Mouse (Mus musculus): ENCODE measurements around the gene Hira.
"Not testable (repeated sequence)": the region's sequence is repeated elsewhere in the genome, so short reads cannot be mapped to it uniquely, and the experiment has no call there.

The Hira gene

GRCm38 (mm10) chr16:18876442-18877308 is at the start of gene Hira, which contains the start of gene Mrpl40:
Hira (plus strand) TSS chr16:18877037.
Mrpl40 (minus strand) TSS chr16:18876862.
- DNase-seq = peak; percentile 96 to 98

GRCm38 (mm10) chr16:18828630-18829029 is 48.2 kb upstream of the Hira start:
- no peak for DNase-seq

DNA sequence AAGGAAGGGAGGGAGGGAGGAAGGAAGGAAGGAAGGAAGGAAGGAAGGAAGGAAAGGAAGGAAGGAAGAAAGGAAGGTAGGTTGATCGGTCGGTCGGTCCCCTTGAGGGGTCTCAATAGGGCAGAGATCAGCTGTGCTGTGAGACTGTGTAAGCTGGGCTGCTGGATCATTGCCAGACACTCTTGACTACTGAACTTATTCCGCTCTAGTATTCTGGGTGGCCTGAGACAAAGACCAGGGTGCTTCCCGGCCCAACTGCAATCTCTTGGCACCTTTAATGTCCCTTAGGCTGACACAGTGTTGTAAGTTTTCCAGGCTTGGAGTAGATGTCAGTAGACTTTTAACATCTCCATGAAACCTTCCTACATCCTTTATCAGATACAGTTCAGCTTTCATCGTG is 47.7 kb upstream of the Hira start:
- DNase-seq = no peak

- no peak for DNase-seq
Observed at GRCm38 (mm10) chr16:18833486-18833885, 43.4 kb upstream of the Hira start.

- DNase-seq = no peak
Observed at GRCm38 (mm10) chr16:18836073-18836467, 40.8 kb upstream of the Hira start.

DNA sequence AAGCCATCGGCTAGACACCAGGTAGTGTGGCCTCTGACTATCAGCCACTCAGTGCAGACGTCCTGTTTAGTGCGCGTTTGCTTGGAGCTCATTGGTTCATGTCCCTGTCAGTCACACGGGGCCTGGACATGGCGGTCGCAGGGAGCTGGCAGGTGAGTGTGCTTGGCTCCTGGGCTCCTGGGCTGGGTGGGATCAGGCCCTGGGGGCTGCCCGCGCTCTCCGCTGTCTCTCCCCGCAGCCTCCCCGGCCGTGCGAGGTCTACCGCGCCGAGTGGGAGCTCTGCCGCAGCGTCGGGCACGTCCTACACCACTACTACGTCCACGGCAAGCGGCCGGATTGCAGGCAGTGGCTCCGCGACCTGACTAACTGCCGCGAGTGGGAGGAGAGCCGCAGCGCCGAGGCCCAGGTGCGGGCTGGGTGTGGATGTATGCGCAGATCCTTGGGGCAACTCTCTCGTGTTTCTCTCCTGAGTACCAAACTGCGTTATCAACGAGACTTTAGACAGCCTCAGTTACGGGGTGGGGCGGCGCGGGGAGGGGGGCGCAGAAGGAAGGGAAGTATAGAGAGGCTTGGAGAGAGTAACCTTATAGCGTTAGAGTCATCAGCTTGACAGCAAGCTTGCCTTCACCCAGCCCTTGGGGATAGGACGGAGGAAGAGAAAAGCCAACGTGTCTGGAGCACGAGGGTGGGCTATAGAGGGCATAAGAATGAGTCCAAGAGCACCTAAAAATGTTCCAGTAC is 40.2 kb upstream of the Hira start, which contains the start of the genes 2510002D24Rik and Gm28539:
Gene 2510002D24Rik (plus strand): TSS at position 111 of the 741 bp plus-strand sequence.
Gene Gm28539 (plus strand): TSS at position 117 of the 741 bp plus-strand sequence.
- DNase-seq = peak; percentile 95

DNA sequence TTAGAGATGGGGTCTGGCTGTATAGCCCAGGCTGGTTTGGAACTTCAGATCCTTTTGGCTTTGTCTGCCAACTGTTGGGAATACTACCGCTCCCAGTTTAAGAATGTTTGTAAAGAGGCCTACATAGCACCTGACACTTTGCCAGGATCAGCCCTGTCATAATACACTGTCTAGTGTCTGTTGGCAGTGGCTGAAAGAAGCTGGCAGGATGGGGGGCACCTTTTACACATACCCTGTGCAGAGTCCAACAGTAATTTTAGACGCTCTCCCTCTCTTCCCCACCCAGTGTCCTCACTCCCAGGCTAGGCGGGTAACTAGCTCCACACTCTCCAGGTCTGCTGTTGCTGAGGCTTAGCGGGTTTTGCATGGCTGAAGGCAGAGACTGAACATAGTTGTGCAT is 38.5 kb upstream of the Hira start:
- no peak for DNase-seq

DNA sequence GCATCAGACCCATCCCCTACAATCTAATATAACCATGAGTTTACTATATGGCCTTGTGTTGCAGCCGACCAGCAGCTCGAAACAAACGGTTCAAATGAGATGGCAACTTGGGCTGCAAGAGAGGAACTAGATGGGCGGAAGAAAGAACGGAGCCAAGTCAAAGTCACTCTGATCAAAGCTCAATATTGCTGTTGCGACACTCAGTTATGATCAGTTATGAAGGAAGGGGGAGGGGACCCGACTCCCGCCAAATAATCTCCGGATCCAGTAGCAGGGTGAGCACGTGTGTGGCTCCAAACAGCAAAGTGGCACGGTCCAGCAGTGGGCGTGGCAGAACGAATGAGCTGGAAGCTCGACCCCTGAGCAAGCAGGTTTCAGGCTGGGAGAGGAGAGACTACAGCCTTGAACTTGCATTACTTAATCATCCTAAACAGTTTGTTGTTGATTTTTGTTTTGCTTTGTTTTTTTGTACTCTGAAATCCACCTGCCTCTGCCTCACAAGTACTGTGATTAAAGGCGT is 30.5 kb upstream of the Hira start:
- no peak for DNase-seq

DNA sequence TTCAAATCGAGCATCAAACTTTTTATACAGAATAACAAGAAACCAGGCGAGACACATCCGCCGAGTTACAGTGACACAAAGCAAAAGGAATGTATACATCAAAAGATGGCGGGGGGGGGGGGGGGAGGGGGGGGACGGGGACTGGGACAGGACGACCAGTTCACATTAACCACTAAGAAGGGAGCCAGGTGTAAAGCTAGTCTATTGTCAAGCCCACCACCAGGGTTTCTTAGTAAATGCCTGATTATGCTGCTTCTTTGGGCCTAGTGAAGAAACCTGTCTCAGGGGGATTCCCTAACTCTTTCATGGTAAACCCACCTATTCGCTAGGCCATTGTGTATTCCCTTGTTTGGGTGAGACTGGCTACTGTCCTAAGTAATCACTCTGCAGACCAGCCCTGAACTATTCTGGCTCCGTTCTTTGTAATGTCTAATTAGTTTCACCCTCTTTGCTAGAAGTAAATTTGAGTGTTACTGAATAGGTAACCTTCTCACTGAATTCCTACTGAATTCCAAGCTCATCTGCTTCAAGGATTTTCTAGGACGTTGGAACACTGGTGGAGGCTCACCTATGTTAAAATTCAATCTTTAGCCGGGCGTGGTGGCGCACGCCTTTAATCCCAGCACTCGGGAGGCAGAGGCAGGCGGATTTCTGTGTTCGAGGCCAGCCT is 27.2 kb upstream of the Hira start:
- not testable (repeated sequence) for DNase-seq

DNA sequence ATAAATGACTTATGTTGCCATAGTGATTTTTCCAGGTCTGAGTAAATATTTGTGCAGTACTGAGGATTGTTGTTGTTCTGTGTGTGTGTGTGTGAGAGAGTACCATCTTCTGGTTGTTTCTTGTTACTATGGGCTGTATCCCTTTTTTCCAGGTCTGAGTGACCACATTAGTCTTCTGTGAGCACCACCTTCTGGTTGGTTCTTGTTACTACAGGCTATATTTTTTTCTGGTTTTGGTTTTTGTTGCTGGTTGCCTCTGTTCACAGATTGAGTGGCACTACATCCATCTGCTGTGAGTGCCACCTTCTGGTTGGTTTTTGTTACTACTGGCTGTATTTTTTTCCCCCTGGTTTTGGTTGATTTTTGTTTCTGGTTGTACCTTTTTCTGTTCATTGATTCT is 18.3 kb upstream of the Hira start:
- DNase-seq = peak in 1 of 2 experiments; percentile 56

- no peak for DNase-seq
Observed at GRCm38 (mm10) chr16:18860186-18860585, 16.7 kb upstream of the Hira start.

DNA sequence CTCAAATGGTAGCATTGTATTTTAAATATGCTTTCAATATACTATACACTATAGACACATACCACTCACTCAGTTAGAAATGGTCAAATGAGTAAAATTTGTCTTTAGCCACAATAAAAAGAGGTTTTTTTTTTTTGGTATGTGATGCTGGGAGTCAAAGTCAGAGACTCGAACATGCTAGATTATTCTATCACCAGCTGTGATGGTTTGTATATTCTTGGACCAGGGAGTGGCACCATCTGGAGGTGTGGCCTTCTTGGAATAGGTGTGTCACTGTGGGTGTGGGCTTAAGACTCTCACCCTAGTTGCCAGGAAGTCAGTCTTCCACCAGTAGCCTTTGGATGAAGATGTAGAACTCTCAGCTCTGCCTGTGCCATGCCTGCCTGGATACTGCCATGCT is 6.3 kb upstream of the Hira start:
- DNase-seq = not testable (repeated sequence)

GRCm38 (mm10) chr16:18876091-18876441 is 771 bp upstream of the Hira start:
- DNase-seq = no peak

DNA sequence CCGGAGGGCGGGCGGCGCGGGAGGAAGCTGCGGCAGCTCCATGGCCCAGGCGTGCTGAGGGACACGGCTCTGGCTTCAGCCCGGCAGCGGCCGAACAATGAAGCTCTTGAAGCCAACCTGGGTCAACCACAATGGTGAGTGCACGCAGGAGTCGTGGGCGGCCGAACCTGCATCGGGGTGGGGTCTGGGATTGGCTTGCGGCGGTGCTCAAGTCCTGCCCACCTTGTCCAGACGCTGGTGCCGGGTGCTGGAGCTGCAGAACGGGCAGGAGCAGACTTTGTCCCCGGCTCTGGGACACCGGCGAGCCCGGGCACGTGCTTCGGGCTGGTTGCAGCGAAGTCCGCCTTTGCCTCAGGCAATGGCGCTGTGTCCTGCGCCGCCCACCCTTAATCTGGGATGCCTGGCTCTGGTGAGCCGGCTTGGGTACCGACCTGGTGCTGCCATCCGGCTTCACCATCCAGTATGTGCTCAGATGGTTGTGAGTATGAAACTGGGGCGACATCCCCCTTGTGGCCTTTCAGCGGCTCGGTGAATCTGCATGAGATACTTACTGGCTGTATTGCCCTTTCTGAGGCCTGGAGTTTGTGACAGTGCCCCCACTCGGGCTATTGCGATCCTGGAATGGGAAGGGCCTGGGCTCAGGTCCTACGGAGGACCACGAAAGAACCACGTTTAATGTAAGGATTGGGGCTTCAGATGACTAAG is 701 bp downstream of the Hira start:
- peak; percentile 71 for DNase-seq

DNA sequence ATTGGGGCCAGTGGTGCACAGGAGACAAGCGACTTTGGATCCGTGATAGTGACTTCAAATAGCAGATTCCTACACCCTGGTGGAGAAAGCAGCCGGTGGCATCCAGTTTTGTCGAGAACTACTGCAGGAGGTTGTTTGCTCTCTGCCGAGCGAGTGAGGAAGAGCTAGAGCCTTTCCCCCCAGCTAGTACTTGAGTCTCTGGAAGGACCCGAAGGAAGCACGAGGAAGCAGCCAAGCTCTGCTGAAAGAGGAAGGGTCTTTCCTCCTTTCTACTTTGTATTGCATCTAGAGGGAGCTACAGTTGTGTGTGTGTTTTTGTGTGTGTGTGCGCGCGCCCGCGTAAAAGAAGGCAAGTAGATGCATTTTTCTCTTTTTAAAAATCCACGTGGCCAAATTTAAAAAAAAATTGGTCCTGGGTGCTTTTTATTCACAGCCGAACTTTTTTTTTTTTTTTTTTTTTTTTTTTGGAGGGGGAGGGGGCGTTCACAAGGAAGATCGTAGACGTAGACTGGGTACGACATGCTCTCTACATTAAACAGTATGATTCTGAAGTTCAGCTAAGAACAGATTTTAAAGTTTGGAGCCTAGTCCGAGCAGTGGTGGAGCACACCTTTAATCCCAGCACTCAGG is 1.4 kb downstream of the Hira start:
- no peak for DNase-seq

GRCm38 (mm10) chr16:18884044-18884443 is 7.2 kb downstream of the Hira start:
- no peak for DNase-seq

- no peak for DNase-seq
Observed at GRCm38 (mm10) chr16:18893840-18894372, 17.1 kb downstream of the Hira start.

GRCm38 (mm10) chr16:18895249-18895648 is 18.4 kb downstream of the Hira start:
- DNase-seq = no peak

DNA sequence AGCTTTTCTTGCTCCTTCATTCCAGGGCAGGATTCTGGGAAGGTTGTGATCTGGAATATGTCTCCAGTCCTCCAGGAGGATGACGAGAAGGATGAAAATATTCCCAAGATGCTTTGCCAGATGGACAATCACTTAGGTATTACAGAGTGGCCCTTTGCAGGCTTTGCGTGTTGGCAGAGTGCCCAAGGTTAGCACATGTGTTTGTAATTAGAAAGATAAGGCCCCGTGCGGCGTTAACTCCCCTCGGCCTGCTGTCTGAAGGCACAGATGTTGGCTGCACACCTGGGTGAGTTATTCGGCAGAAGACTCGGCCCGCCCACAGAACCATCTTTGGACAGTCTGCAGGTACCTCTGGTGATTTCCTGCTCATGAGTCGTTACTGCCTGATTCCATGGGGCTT is 19.6 kb downstream of the Hira start:
- DNase-seq = peak in 1 of 2 experiments; percentile 37

DNA sequence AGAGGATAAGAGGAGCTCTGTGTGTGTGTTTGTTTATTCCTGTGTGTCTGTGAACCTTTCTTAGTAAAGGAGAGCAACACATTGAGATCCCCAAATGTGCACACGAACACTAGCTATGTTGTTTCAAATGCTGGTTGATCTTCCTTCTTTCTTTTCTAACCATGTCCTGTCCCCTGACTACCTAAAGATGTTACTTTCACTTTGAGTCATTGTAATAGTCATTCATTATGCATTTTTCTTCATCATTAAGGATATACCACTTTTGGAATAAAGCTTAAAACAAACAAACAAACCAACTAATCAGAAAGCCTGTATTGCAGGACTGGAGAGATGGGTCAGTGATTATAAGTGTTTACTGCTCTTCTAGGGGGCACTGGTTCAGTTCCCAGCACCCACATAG is 28.8 kb downstream of the Hira start:
- no peak for DNase-seq

- DNase-seq = no peak
Observed at GRCm38 (mm10) chr16:18916064-18916463, 39.2 kb downstream of the Hira start.

- DNase-seq = no peak
Observed at GRCm38 (mm10) chr16:18921771-18922170, 44.9 kb downstream of the Hira start.

Measured in lung, postnatal 4 days (tissue).